ENCODE assay signal across 1 mouse cellular context in genomic region chr16:96151551-96151950, GRCm38 (mm10).
TF ChIP-seq lines count a peak whose summit lies in the region.

No protein-coding gene starts in this region.

TF ChIP-seq in CH12.LX, 34 proteins besides CTCF, POLR2A, EP300 and RAD21 (continued from another document):
- TF ChIP-seq E2F4 (IDR thresholded peaks at IDR 0.05; ENCODE audit: insufficient replicate concordance, low read depth, low read length) (no peak), JUND (conservative IDR thresholded peaks at IDR 0.05; ENCODE audit: low read depth, low read length) (no peak), TBP (conservative IDR thresholded peaks at IDR 0.05; ENCODE audit: low read depth, low read length) (no peak), GABPA (IDR thresholded peaks at IDR 0.05; ENCODE audit: insufficient replicate concordance, low read depth, low read length) (no peak), NRF1 (IDR thresholded peaks at IDR 0.05; ENCODE audit: low read depth, low read length) (peak; percentile 47; the same call in 1 of the 2 replicates), RCOR1 (conservative IDR thresholded peaks at IDR 0.05; ENCODE audit: low read depth, low read length) (no peak), JUN (IDR thresholded peaks at IDR 0.05; ENCODE audit: insufficient read depth, low read depth, low read length) (no peak), ZKSCAN1 (IDR thresholded peaks at IDR 0.05; ENCODE audit: borderline replicate concordance, low read depth, low read length) (no peak), IRF4 (IDR thresholded peaks at IDR 0.05; ENCODE audit: low read depth, low read length) (0 out of 2 replicates have a peak, but pooled peaks have one; percentile 19), SIN3A (IDR thresholded peaks at IDR 0.05; ENCODE audit: low read length) (no peak), CHD1 (IDR thresholded peaks at IDR 0.05; ENCODE audit: low read depth, low read length) (no peak), ZC3H11A (IDR thresholded peaks at IDR 0.05; ENCODE audit: low read depth, low read length) (no peak), USF2 (conservative IDR thresholded peaks at IDR 0.05; ENCODE audit: low read depth, low read length) (no peak), ETS1 (conservative IDR thresholded peaks at IDR 0.05; ENCODE audit: low read depth, low read length) (no peak), NELFE (IDR thresholded peaks at IDR 0.05; ENCODE audit: low read depth, low read length) (no peak), MYC (IDR thresholded peaks at IDR 0.05; ENCODE audit: low read depth, low read length) (no peak), MXI1 (IDR thresholded peaks at IDR 0.05; ENCODE audit: low read depth, low read length) (no peak), PAX5 (IDR thresholded peaks at IDR 0.05; ENCODE audit: low read length) (no peak), KAT2A (IDR thresholded peaks at IDR 0.05; ENCODE audit: insufficient replicate concordance, low read length) (no peak), ELF1 (IDR thresholded peaks at IDR 0.05; ENCODE audit: low read depth, low read length) (peak; percentile 52), SMC3 (IDR thresholded peaks at IDR 0.05; ENCODE audit: low read depth, low read length) (peak; percentile 94), UBTF (IDR thresholded peaks at IDR 0.05; ENCODE audit: low read depth, low read length) (no peak), ZMIZ1 (IDR thresholded peaks at IDR 0.05; ENCODE audit: low read depth, low read length) (no peak)
